In the genomic region with DNA sequence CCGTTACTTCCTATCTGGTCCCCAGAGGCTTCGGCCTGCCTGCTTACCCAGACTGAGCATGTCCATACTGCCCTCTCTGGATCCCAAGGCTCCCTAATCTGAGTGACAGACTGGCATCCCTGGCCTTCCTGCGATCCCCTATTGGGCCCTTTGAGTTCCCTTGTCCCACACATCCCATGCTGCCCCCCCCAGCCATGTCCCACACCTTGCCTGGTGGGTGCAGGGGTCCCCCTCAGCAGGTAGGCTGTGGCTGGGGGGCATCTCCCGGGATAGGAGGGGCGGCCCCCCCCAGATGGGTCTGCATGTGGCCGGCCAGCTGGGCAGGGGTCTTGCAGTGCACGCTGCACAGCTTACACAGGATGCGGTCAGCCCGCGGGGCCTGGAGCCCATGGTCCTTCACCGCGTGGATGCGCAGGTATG, we compare ENCODE assay signal across 8 mouse cellular contexts. TPM values are rescaled to one million over a fixed set of nuclear protein-coding genes. Genes with fewer than 3 reads are reported as not detected.
A peak's percentile ranks its signal among the peaks of the same experiment; 100 is the strongest.
DNase-seq lines count a peak whose midpoint lies in the region; ATAC-seq and TF ChIP-seq lines count a peak whose summit lies in the region.

No protein-coding gene starts in this region.

- H3K27ac ChIP-seq in kidney, embryonic 15.5 days: peak overlapping the region; percentile 99
- H3K27ac ChIP-seq in cerebellum, adult 2 months (ENCODE audit: insufficient read depth, low read length): peak overlapping the region; percentile 65
- H3K27ac ChIP-seq in forebrain, embryonic 15.5 days (replicated peaks): peak overlapping the region; percentile 99; the same call in 1 of the 2 replicates
- H3K27ac ChIP-seq in limb, embryonic 15.5 days: peak overlapping the region; percentile 89

- no peaks in the 10 kb centered on the region for H3K9me3 ChIP-seq in kidney, embryonic 15.5 days (replicated peaks)
- no peaks in the 10 kb centered on the region for H3K9me3 ChIP-seq in forebrain, embryonic 15.5 days
- no peaks in the 10 kb centered on the region for H3K9me3 ChIP-seq in limb, embryonic 15.5 days

- peak overlapping the region; percentile 92 for H3K4me2 ChIP-seq in kidney, embryonic 15.5 days
- H3K4me2 ChIP-seq in forebrain, embryonic 15.5 days (replicated peaks): peak overlapping the region; percentile 97
- peak overlapping the region; percentile 82 for H3K4me2 ChIP-seq in limb, embryonic 15.5 days

- H3K27me3 ChIP-seq in kidney, embryonic 15.5 days: no peaks in the 10 kb centered on the region
- no peaks in the 10 kb centered on the region for H3K27me3 ChIP-seq in cerebellum, adult 2 months (ENCODE audit: control insufficient read depth, insufficient read depth, low read length)
- no peaks in the 10 kb centered on the region for H3K27me3 ChIP-seq in forebrain, embryonic 15.5 days
- H3K27me3 ChIP-seq in limb, embryonic 15.5 days: no peaks in the 10 kb centered on the region

- H3K36me3 ChIP-seq in kidney, embryonic 15.5 days: peaks cover 36% of the 10 kb centered on the region
- H3K36me3 ChIP-seq in forebrain, embryonic 15.5 days: peaks cover 25% of the 10 kb centered on the region
- H3K36me3 ChIP-seq in limb, embryonic 15.5 days: peaks cover 28% of the 10 kb centered on the region

- H3K4me3 ChIP-seq in kidney, embryonic 15.5 days (replicated peaks): peak overlapping the region; percentile 77
- peak overlapping the region; percentile 31 for H3K4me3 ChIP-seq in cerebellum, adult 2 months (replicated peaks; ENCODE audit: insufficient read depth, low read depth, low read length)
- H3K4me3 ChIP-seq in forebrain, embryonic 15.5 days: peak overlapping the region; percentile 96
- H3K4me3 ChIP-seq in limb, embryonic 15.5 days: peak overlapping the region; percentile 88

- TF ChIP-seq POLR2A in cerebellum, adult 2 months (IDR thresholded peaks at IDR 0.05; ENCODE audit: borderline replicate concordance, insufficient read depth, low read length): no peak

- 77% methylated on average over 13 of the region's 13 CpGs for WGBS in kidney, embryonic 15.5 days
- 22% methylated on average over 13 of the region's 13 CpGs for WGBS in cerebellum, adult 2 months
- WGBS in forebrain, embryonic 15.5 days: 73% methylated on average over 13 of the region's 13 CpGs
- WGBS in limb, embryonic 15.5 days: 67% methylated on average over 13 of the region's 13 CpGs

- no peak for ATAC-seq in kidney, embryonic 15.5 days (replicated peaks; ENCODE audit: low FRiP score)
- no peak for ATAC-seq in forebrain, embryonic 15.5 days (replicated peaks)
- no peak for ATAC-seq in limb, embryonic 15.5 days (ENCODE audit: insufficient number of reproducible peaks, low FRiP score, low TSS enrichment, low read depth)

- DNase-seq in kidney, adult 11 months: no peak
- peak; percentile 56 to 57 for DNase-seq in cerebellum, adult 2 months
- no peak for DNase-seq in ovary, postnatal 14 days (ENCODE audit: low spot score)
- no peak for DNase-seq in left cerebral cortex, adult 11 months (ENCODE audit: low spot score)
- DNase-seq in left cerebral cortex, postnatal 14 days (ENCODE audit: low spot score in 2 of 2): no peak

- H3K4me1 ChIP-seq in kidney, embryonic 15.5 days: peaks cover 75% of the 10 kb centered on the region
- H3K4me1 ChIP-seq in cerebellum, adult 2 months (ENCODE audit: control insufficient read depth, insufficient read depth, low read length): peaks cover 25% of the 10 kb centered on the region; the same call in 1 of the 2 replicates
- H3K4me1 ChIP-seq in forebrain, embryonic 15.5 days: peaks cover 75% of the 10 kb centered on the region
- H3K4me1 ChIP-seq in limb, embryonic 15.5 days: peaks cover 72% of the 10 kb centered on the region

- intact Hi-C loops in left cerebral cortex, postnatal 14 days (cut with DNase I): no loop called here

- peak overlapping the region; percentile 97 for H3K9ac ChIP-seq in kidney, embryonic 15.5 days
- peak overlapping the region; percentile 91 for H3K9ac ChIP-seq in forebrain, embryonic 15.5 days (replicated peaks)
- peak overlapping the region; percentile 97; the same call in 1 of the 2 replicates for H3K9ac ChIP-seq in limb, embryonic 15.5 days

- TF ChIP-seq CTCF in cerebellum, adult 2 months (IDR thresholded peaks at IDR 0.05; ENCODE audit: borderline replicate concordance, insufficient read depth, low read depth, low read length): no peak

RNA-seq across cellular contexts. Expression of a gene that starts 2.3 kb away (rescaled TPM):
- 5.4 and 7.2 TPM in 2 replicates for polyA plus RNA-seq in kidney, embryonic 15.5 days (2015; fragmentation: Nextera tagmentation; extraction: Ambion mirVana)
- polyA plus RNA-seq in cerebellum, adult 2 months (2012; rRNA removed): 600 and 672 TPM in 2 replicates
- polyA plus RNA-seq in forebrain, embryonic 15.5 days (2015; fragmentation: Nextera tagmentation; extraction: Ambion mirVana): 18.0 and 19.8 TPM in 2 replicates
- 16.5 and 17.5 TPM in 2 replicates for polyA plus RNA-seq in limb, embryonic 15.5 days (2015; fragmentation: Nextera tagmentation; extraction: Ambion mirVana)
- total RNA-seq in left cerebral cortex, postnatal 14 days (2021): 100 to 1,000 TPM; 165 to 186 TPM

RNA-seq across cellular contexts. Expression of a gene that starts 2.4 kb away (rescaled TPM):
- 52.6 and 61.2 TPM in 2 replicates for polyA plus RNA-seq in kidney, embryonic 15.5 days (2015; fragmentation: Nextera tagmentation; extraction: Ambion mirVana)
- polyA plus RNA-seq in cerebellum, adult 2 months (2012; rRNA removed): 362 and 365 TPM in 2 replicates
- polyA plus RNA-seq in forebrain, embryonic 15.5 days (2015; fragmentation: Nextera tagmentation; extraction: Ambion mirVana): 67.9 and 75.6 TPM in 2 replicates
- 28.9 and 58.2 TPM in 2 replicates for polyA plus RNA-seq in limb, embryonic 15.5 days (2015; fragmentation: Nextera tagmentation; extraction: Ambion mirVana)
- total RNA-seq in left cerebral cortex, postnatal 14 days (2021): 10 to 100 TPM; 33.6 to 43.7 TPM

RNA-seq across cellular contexts. Expression of a gene that starts 3.6 kb away (rescaled TPM):
- polyA plus RNA-seq in kidney, embryonic 15.5 days (2015; fragmentation: Nextera tagmentation; extraction: Ambion mirVana): 64.4 and 65.8 TPM in 2 replicates
- polyA plus RNA-seq in cerebellum, adult 2 months (2012; rRNA removed): 198 and 213 TPM in 2 replicates
- polyA plus RNA-seq in forebrain, embryonic 15.5 days (2015; fragmentation: Nextera tagmentation; extraction: Ambion mirVana): 79.3 and 84.0 TPM in 2 replicates
- polyA plus RNA-seq in limb, embryonic 15.5 days (2015; fragmentation: Nextera tagmentation; extraction: Ambion mirVana): 49.8 and 54.8 TPM in 2 replicates
- total RNA-seq in left cerebral cortex, postnatal 14 days (2021): 100 to 1,000 TPM; 260 to 271 TPM

RNA-seq across cellular contexts. Expression of a gene that starts 6.1 kb away (rescaled TPM):
- polyA plus RNA-seq in kidney, embryonic 15.5 days (2015; fragmentation: Nextera tagmentation; extraction: Ambion mirVana): 44.8 and 59.5 TPM in 2 replicates
- polyA plus RNA-seq in cerebellum, adult 2 months (2012; rRNA removed): 91.6 and 105 TPM in 2 replicates
- polyA plus RNA-seq in forebrain, embryonic 15.5 days (2015; fragmentation: Nextera tagmentation; extraction: Ambion mirVana): 32.2 and 40.4 TPM in 2 replicates
- polyA plus RNA-seq in limb, embryonic 15.5 days (2015; fragmentation: Nextera tagmentation; extraction: Ambion mirVana): 46.7 and 85.6 TPM in 2 replicates
- 10 to 100 TPM; 14.5 to 19.3 TPM for total RNA-seq in left cerebral cortex, postnatal 14 days (2021)

RNA-seq across cellular contexts. Expression of a gene that starts 7.0 kb away (rescaled TPM):
- polyA plus RNA-seq in kidney, embryonic 15.5 days (2015; fragmentation: Nextera tagmentation; extraction: Ambion mirVana): 0.45 TPM in 1 of 2 replicates, not detected in the other
- 2.8 and 5.2 TPM in 2 replicates for polyA plus RNA-seq in cerebellum, adult 2 months (2012; rRNA removed)
- not detected in 2 replicates for polyA plus RNA-seq in forebrain, embryonic 15.5 days (2015; fragmentation: Nextera tagmentation; extraction: Ambion mirVana)
- 0.63 and 1.8 TPM in 2 replicates for polyA plus RNA-seq in limb, embryonic 15.5 days (2015; fragmentation: Nextera tagmentation; extraction: Ambion mirVana)
- total RNA-seq in left cerebral cortex, postnatal 14 days (2021): not detected

Comparison
In these comparisons a context has a peak if more than half of its experiments do, and no peak if none do; other contexts are left out.
1. H3K4me3 ChIP-seq: peak in every context shown above with its lines; median percentile 96 in forebrain, embryonic 15.5 days; 88 in limb, embryonic 15.5 days; 77 in kidney, embryonic 15.5 days; 31 in cerebellum, adult 2 months.
2. DNase-seq: peak in cerebellum, adult 2 months (2 of 2); none in kidney, adult 11 months (single experiment), ovary, postnatal 14 days (single experiment), left cerebral cortex, adult 11 months (single experiment) and left cerebral cortex, postnatal 14 days (0 of 2).
3. RNA of a gene that starts 2.3 kb away (polyA plus RNA-seq): 600 to 672 TPM in cerebellum, adult 2 months; 18.0 to 19.8 TPM in forebrain, embryonic 15.5 days, 16.5 to 17.5 TPM in limb, embryonic 15.5 days and 5.4 to 7.2 TPM in kidney, embryonic 15.5 days; every median in the first group is over 10 times any median in the second.
4. Peak in every context shown above with its lines, with median percentiles within 50 percentile points of each other: H3K27ac ChIP-seq, H3K4me2 ChIP-seq and H3K9ac ChIP-seq.